Mouse (Mus musculus): ENCODE results near the gene Pcsk5. TPM values are rescaled to one million over a fixed set of nuclear protein-coding genes. Genes with fewer than 3 reads are reported as not detected.

The Pcsk5 gene
- polyA plus RNA-seq, 1 experiment from 2014 or later = 5.2 TPM

DNA sequence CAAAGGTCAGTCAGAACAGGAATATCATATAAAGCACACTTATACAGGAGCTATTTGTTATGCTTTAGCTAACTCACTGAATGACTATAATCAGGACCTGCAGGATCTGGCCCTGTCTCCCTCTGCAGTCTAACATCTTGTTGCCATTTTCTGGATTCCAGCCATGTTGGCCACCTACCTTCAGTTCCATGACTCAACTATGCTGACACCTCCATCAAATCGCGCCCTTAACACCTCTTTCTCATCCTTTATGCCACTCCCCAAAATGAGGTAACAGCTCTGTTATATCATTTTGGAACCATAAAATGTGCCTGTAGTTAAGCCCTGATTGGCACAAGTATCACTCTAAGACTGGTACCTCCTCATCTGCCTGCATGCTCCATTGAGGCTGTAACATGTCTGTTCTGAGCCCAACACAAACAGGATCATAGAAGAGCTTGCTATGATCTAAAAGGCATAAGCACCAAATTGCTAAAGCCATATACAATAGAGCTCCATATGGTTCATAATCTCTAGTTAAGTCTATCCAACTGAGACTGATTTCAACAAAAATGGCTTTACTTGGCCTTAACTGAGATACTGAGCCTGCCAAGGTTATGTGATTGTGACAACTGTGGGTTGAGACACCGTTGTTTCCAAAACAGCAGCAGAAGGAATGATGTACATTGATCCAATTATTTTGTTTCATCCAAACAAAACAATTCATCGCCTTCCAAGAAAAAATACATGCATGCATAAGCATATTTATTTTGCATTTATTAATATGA lies 37.8 kb downstream of the Pcsk5 start:
- H3K27me3 ChIP-seq = no peaks in the 10 kb centered on the region
- no peaks in the 10 kb centered on the region for H3K4me1 ChIP-seq
- no peak overlapping the region for H3K27ac ChIP-seq
- peak; percentile 21; the same call in 1 of the 2 replicates for ATAC-seq
- H3K9ac ChIP-seq = no peak overlapping the region
- no peak overlapping the region for H3K4me3 ChIP-seq
- 92% methylated on average over 4 of the region's 4 CpGs for WGBS
- H3K36me3 ChIP-seq (ENCODE audit: poor library complexity, severe bottlenecking) = no peaks in the 10 kb centered on the region
- H3K9me3 ChIP-seq (replicated peaks) = no peaks in the 10 kb centered on the region
- no peak overlapping the region for H3K4me2 ChIP-seq

- H3K36me3 ChIP-seq (ENCODE audit: poor library complexity, severe bottlenecking) = no peaks in the 10 kb centered on the region; the same call in 1 of the 2 replicates
- no peak overlapping the region for H3K27ac ChIP-seq
- no peak for ATAC-seq
- no peaks in the 10 kb centered on the region for H3K9me3 ChIP-seq (replicated peaks)
- no peak overlapping the region for H3K4me3 ChIP-seq
- no peaks in the 10 kb centered on the region for H3K4me1 ChIP-seq
- no peak overlapping the region for H3K4me2 ChIP-seq
- 86% methylated on average over 4 of the region's 4 CpGs for WGBS
- H3K27me3 ChIP-seq = no peaks in the 10 kb centered on the region
- no peak overlapping the region for H3K9ac ChIP-seq
Measured at GRCm38 (mm10) chr19:17793457-17793856, 44.0 kb downstream of the Pcsk5 start.

DNA sequence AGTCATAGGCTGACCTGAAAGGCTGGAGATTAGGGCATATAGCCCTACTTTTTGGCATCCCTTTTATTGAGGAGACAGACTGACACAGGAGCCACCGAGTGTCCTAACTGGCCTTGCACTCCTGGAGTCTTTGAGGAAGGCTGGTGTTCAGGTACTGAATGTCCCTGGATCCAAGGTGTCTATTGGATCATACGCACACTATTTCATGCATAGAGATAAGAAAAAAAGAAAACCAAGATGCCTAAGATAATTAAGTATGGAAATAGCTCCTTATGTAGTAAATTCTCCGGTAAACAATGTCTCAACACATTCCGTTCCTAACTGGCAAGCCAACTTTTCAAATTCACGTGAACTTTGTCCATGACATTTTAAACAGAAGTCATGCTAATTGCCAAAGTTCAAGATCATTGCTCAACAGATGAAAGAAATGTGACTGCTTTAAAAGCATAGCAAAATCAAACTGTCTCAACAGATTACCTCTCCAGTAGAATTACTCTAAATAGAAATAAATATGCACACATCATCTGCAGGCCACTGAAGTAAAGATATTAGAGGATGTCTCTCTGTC lies 45.9 kb downstream of the Pcsk5 start:
- H3K4me2 ChIP-seq = no peak overlapping the region
- no peak overlapping the region for H3K4me3 ChIP-seq
- no peaks in the 10 kb centered on the region for H3K9me3 ChIP-seq (replicated peaks)
- no peaks in the 10 kb centered on the region for H3K27me3 ChIP-seq
- H3K9ac ChIP-seq = no peak overlapping the region
- ATAC-seq = no peak
- H3K27ac ChIP-seq = no peak overlapping the region
- no peaks in the 10 kb centered on the region; the same call in 1 of the 2 replicates for H3K36me3 ChIP-seq (ENCODE audit: poor library complexity, severe bottlenecking)
- no peaks in the 10 kb centered on the region for H3K4me1 ChIP-seq
- 92% methylated on average over 5 of the region's 5 CpGs for WGBS

DNA sequence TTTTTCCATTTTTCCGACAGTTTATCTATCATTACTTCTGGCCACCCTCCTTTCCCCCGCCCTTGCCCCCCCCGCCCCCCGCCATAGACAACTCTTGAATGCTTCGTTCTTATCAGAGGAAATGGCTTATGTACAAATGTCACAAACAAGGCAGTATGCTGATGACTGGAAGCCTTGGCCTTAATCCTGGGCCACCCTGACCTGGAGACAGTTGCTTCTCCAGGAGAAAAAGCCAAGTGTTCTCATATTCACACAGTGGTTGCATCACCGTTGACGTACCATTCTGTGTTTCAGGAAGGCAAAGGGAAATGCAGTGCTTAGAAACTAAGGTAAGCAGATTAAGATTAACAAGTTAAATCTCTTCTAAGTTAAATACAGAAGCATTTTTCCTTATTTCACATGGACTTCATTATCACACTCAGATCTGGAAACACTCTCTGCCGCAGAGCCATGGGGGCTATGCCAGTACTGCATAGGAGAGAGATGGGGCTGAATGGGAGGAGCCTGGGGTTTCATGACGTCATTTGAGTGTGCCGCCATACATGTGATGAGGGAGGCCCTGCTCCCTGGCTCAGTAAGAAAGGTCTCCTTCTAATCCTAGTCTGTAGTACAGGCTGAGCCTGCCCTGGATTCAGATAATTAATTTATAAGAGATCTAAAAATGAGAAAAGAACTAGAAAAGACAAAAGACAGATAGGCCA lies 48.7 kb downstream of the Pcsk5 start:
- Histone ChIP-seq H3K4me1 (no peaks in the 10 kb centered on the region), H3K36me3 (ENCODE audit: poor library complexity, severe bottlenecking) (no peaks in the 10 kb centered on the region; the same call in 1 of the 2 replicates), H3K4me2 (no peak overlapping the region), H3K9me3 (replicated peaks) (no peaks in the 10 kb centered on the region), H3K27me3 (no peaks in the 10 kb centered on the region), H3K27ac (no peak overlapping the region), H3K9ac (no peak overlapping the region), H3K4me3 (no peak overlapping the region)
- 85% methylated on average over 10 of the region's 10 CpGs for WGBS
- no peak for ATAC-seq

GRCm38 (mm10) chr19:17786744-17787143 lies 50.7 kb downstream of the Pcsk5 start:
- ATAC-seq = no peak
- H3K27ac ChIP-seq = no peak overlapping the region
- no peaks in the 10 kb centered on the region for H3K36me3 ChIP-seq (ENCODE audit: poor library complexity, severe bottlenecking)
- H3K9ac ChIP-seq = no peak overlapping the region
- WGBS = 90% methylated on average over 3 of the region's 3 CpGs
- H3K27me3 ChIP-seq = no peaks in the 10 kb centered on the region
- no peaks in the 10 kb centered on the region for H3K9me3 ChIP-seq (replicated peaks)
- H3K4me2 ChIP-seq = no peak overlapping the region
- H3K4me3 ChIP-seq = no peak overlapping the region
- no peaks in the 10 kb centered on the region for H3K4me1 ChIP-seq

GRCm38 (mm10) chr19:17784401-17785192 lies 52.8 kb downstream of the Pcsk5 start:
- no peak overlapping the region for H3K9ac ChIP-seq
- no peak overlapping the region for H3K4me3 ChIP-seq
- no peaks in the 10 kb centered on the region for H3K4me1 ChIP-seq
- no peaks in the 10 kb centered on the region for H3K9me3 ChIP-seq (replicated peaks)
- 85% methylated on average over 2 of the region's 2 CpGs for WGBS
- H3K36me3 ChIP-seq (ENCODE audit: poor library complexity, severe bottlenecking) = no peaks in the 10 kb centered on the region
- H3K4me2 ChIP-seq = no peak overlapping the region
- H3K27me3 ChIP-seq = no peaks in the 10 kb centered on the region
- ATAC-seq = no peak
- no peak overlapping the region for H3K27ac ChIP-seq

DNA sequence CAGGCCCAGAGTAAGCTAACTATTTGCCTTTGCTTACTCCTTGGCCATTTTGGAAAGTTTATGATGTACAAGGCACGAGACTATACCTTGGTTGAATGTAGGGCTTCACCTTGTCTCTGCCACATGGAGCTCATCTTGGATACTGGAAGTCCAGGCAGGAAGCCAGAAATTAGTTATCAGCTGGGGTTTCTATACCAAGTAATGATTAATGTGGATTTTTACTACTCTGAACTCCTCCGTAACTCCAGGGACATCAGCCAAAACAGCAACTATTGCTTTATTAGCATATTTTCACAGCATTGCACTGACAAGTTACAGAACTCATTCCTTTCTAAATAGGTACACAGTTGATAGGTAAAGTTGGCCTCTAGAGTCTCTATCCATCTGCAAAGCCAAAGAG lies 54.2 kb downstream of the Pcsk5 start:
- H3K27me3 ChIP-seq = no peaks in the 10 kb centered on the region
- no peaks in the 10 kb centered on the region for H3K36me3 ChIP-seq (ENCODE audit: poor library complexity, severe bottlenecking)
- no peak overlapping the region for H3K9ac ChIP-seq
- WGBS = 92% methylated on average over 2 of the region's 2 CpGs
- no peak overlapping the region for H3K4me3 ChIP-seq
- no peaks in the 10 kb centered on the region for H3K9me3 ChIP-seq (replicated peaks)
- no peak overlapping the region for H3K4me2 ChIP-seq
- ATAC-seq = no peak
- H3K27ac ChIP-seq = no peak overlapping the region
- no peaks in the 10 kb centered on the region for H3K4me1 ChIP-seq

DNA sequence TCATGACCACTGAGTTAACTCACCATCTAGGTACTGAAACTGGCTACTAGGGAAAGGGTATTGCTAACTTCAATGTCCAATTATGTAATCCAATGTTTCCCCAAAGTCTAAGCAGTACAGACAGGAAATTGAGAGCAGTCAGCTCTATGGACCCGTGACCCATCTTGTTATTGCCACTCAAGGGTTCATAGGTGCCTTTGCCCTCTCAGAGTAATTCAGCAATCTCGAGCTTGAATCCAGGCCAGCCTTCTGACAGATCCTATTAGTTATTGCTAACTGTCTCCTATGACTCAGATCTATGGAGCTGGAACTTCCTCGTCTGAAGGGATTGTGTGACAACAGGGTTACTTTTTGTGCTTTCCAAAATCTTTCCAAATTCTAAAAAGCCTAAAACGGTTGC lies 56.1 kb downstream of the Pcsk5 start:
- Histone ChIP-seq H3K4me2 (no peak overlapping the region), H3K36me3 (ENCODE audit: poor library complexity, severe bottlenecking) (no peaks in the 10 kb centered on the region), H3K9ac (no peak overlapping the region), H3K4me3 (no peak overlapping the region), H3K27me3 (no peaks in the 10 kb centered on the region), H3K9me3 (replicated peaks) (no peaks in the 10 kb centered on the region), H3K27ac (no peak overlapping the region), H3K4me1 (no peaks in the 10 kb centered on the region)
- no peak for ATAC-seq
- 90% methylated on average over 4 of the region's 4 CpGs for WGBS

- no peaks in the 10 kb centered on the region for H3K4me1 ChIP-seq
- no peak overlapping the region for H3K4me2 ChIP-seq
- WGBS = 70% methylated on average over 2 of the region's 2 CpGs
- H3K27me3 ChIP-seq = no peaks in the 10 kb centered on the region
- H3K9me3 ChIP-seq (replicated peaks) = no peaks in the 10 kb centered on the region
- H3K4me3 ChIP-seq = no peak overlapping the region
- H3K27ac ChIP-seq = no peak overlapping the region
- H3K36me3 ChIP-seq (ENCODE audit: poor library complexity, severe bottlenecking) = no peaks in the 10 kb centered on the region
- no peak overlapping the region for H3K9ac ChIP-seq
- ATAC-seq = no peak
Measured at GRCm38 (mm10) chr19:17775943-17776342, 61.5 kb downstream of the Pcsk5 start.

DNA sequence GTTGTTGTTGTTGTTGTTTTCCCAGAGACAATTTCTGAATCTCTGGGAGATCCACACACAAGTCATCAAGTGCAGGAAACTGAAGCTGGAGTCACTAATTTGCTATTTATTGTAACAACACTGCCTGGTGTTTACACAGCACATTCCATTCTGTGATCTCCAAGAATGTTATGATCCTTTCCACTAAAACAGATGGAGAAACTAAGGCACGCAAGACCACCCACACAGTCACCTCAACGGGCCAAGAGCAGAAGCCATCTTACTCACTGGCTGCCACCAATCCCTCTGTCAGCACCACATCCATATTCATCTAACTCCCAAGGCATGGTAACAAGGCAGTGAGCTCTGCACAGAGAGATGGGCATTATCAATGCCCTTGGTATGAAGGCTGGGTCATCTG lies 62.3 kb downstream of the Pcsk5 start:
- 86% methylated on average over 2 of the region's 2 CpGs for WGBS

GRCm38 (mm10) chr19:17774061-17774460 lies 63.4 kb downstream of the Pcsk5 start:
- WGBS = 74% methylated on average over 1 of the region's 1 CpGs
- ATAC-seq = 0 out of 2 replicates have a peak, but pooled peaks have one; percentile 24
- H3K9me3 ChIP-seq (replicated peaks) = no peaks in the 10 kb centered on the region
- H3K9ac ChIP-seq = no peak overlapping the region
- no peak overlapping the region for H3K27ac ChIP-seq
- H3K36me3 ChIP-seq (ENCODE audit: poor library complexity, severe bottlenecking) = no peaks in the 10 kb centered on the region
- no peaks in the 10 kb centered on the region for H3K4me1 ChIP-seq
- no peak overlapping the region for H3K4me2 ChIP-seq
- no peaks in the 10 kb centered on the region for H3K27me3 ChIP-seq
- no peak overlapping the region for H3K4me3 ChIP-seq

More for the DNA sequence above, 62.3 kb downstream of the Pcsk5 start:
- Histone ChIP-seq H3K36me3 (ENCODE audit: poor library complexity, severe bottlenecking) (no peaks in the 10 kb centered on the region), H3K27ac (no peak overlapping the region), H3K9me3 (replicated peaks) (no peaks in the 10 kb centered on the region), H3K27me3 (no peaks in the 10 kb centered on the region), H3K4me2 (no peak overlapping the region), H3K4me3 (no peak overlapping the region), H3K9ac (no peak overlapping the region), H3K4me1 (no peaks in the 10 kb centered on the region)
- no peak for ATAC-seq
